Mouse (Mus musculus): ENCODE data around the gene Phrf1. TPM values are rescaled to one million over a fixed set of nuclear protein-coding genes. Genes with fewer than 3 reads are reported as not detected.

Phrf1 gene
- polyA plus RNA-seq, 1 experiment from 2014 or later, result 99.6 TPM

- Histone ChIP-seq H3K27me3 (ENCODE audit: control insufficient read depth, insufficient read depth, low read length) (no peaks in the 10 kb centered on the region), H3K4me1 (replicated peaks; ENCODE audit: control insufficient read depth, insufficient read depth, low read length) (peaks cover 18% of the 10 kb centered on the region), H3K36me3 (ENCODE audit: control insufficient read depth, insufficient read depth, low read length) (no peaks in the 10 kb centered on the region), H3K27ac (ENCODE audit: low read depth, low read length) (peak overlapping the region; percentile 73), H3K4me3 (ENCODE audit: low read depth, low read length) (peak overlapping the region; percentile 46), H3K4me2 (ENCODE audit: low read depth, low read length, severe bottlenecking) (peak overlapping the region; percentile 89), H3K9ac (ENCODE audit: low read length) (peak overlapping the region; percentile 69), H3K9me3 (ENCODE audit: control insufficient read depth, low read length) (no peaks in the 10 kb centered on the region)
- ATAC-seq (replicated peaks; ENCODE audit: low FRiP score), result peak; percentile 96
- 2% methylated on average over 44 of the region's 44 CpGs for WGBS
- peak; percentile 100 for DNase-seq (ENCODE audit: low spot score)
Measured at GRCm38 (mm10) chr7:141221249-141222125, 7.1 kb upstream of the Phrf1 start.

- Histone ChIP-seq H3K4me3 (ENCODE audit: low read depth, low read length) (peak overlapping the region; percentile 17), H3K9me3 (ENCODE audit: control insufficient read depth, low read length) (no peaks in the 10 kb centered on the region)
Measured at GRCm38 (mm10) chr7:141222126-141222467, 6.5 kb upstream of the Phrf1 start.

GRCm38 (mm10) chr7:141222696-141223215 lies 5.8 kb upstream of the Phrf1 start:
- peak overlapping the region; percentile 35; the same call in 1 of the 2 replicates for H3K9ac ChIP-seq (ENCODE audit: low read length)
- H3K27me3 ChIP-seq (ENCODE audit: control insufficient read depth, insufficient read depth, low read length), result no peaks in the 10 kb centered on the region
- ATAC-seq (replicated peaks; ENCODE audit: low FRiP score) (no peak), DNase-seq (ENCODE audit: low spot score) (no peak)
- H3K4me3 ChIP-seq (ENCODE audit: low read depth, low read length), result no peak overlapping the region
- no peaks in the 10 kb centered on the region for H3K36me3 ChIP-seq (ENCODE audit: control insufficient read depth, insufficient read depth, low read length)
- peak overlapping the region; percentile 70 for H3K27ac ChIP-seq (ENCODE audit: low read depth, low read length)
- WGBS, result 91% methylated on average over 4 of the region's 4 CpGs
- no peaks in the 10 kb centered on the region for H3K9me3 ChIP-seq (ENCODE audit: control insufficient read depth, low read length)
- peaks cover 12% of the 10 kb centered on the region for H3K4me1 ChIP-seq (replicated peaks; ENCODE audit: control insufficient read depth, insufficient read depth, low read length)
- H3K4me2 ChIP-seq (ENCODE audit: low read depth, low read length, severe bottlenecking), result no peak overlapping the region; the same call in 1 of the 2 replicates

More at GRCm38 (mm10) chr7:141222126-141222467, 6.5 kb upstream of the Phrf1 start:
- H3K4me2 ChIP-seq (ENCODE audit: low read depth, low read length, severe bottlenecking), result peak overlapping the region; percentile 89; the same call in 1 of the 2 replicates
- peak overlapping the region; percentile 35 for H3K9ac ChIP-seq (ENCODE audit: low read length)
- 12% methylated on average over 8 of the region's 8 CpGs for WGBS
- H3K27ac ChIP-seq (ENCODE audit: low read depth, low read length), result peak overlapping the region; percentile 70
- H3K36me3 ChIP-seq (ENCODE audit: control insufficient read depth, insufficient read depth, low read length), result no peaks in the 10 kb centered on the region
- ATAC-seq (replicated peaks; ENCODE audit: low FRiP score), result no peak
- DNase-seq (ENCODE audit: low spot score), result no peak
- H3K4me1 ChIP-seq (replicated peaks; ENCODE audit: control insufficient read depth, insufficient read depth, low read length), result peaks cover 13% of the 10 kb centered on the region
- H3K27me3 ChIP-seq (ENCODE audit: control insufficient read depth, insufficient read depth, low read length), result no peaks in the 10 kb centered on the region

GRCm38 (mm10) chr7:141226535-141226934 lies 2.0 kb upstream of the Phrf1 start:
- 83% methylated on average over 6 of the region's 6 CpGs for WGBS
- peaks cover 3% of the 10 kb centered on the region; the same call in 1 of the 2 replicates for H3K36me3 ChIP-seq (ENCODE audit: control insufficient read depth, insufficient read depth, low read length)
- H3K4me3 ChIP-seq (ENCODE audit: low read depth, low read length), result no peak overlapping the region
- no peaks in the 10 kb centered on the region for H3K27me3 ChIP-seq (ENCODE audit: control insufficient read depth, insufficient read depth, low read length)
- DNase-seq (ENCODE audit: low spot score), result no peak
- no peak for ATAC-seq (replicated peaks; ENCODE audit: low FRiP score)
- peaks cover 17% of the 10 kb centered on the region for H3K4me1 ChIP-seq (replicated peaks; ENCODE audit: control insufficient read depth, insufficient read depth, low read length)
- H3K4me2 ChIP-seq (ENCODE audit: low read depth, low read length, severe bottlenecking), result no peak overlapping the region
- no peak overlapping the region for H3K9ac ChIP-seq (ENCODE audit: low read length)
- no peaks in the 10 kb centered on the region for H3K9me3 ChIP-seq (ENCODE audit: control insufficient read depth, low read length)
- H3K27ac ChIP-seq (ENCODE audit: low read depth, low read length), result no peak overlapping the region

- WGBS, result 71% methylated on average over 4 of the region's 4 CpGs
- peak; percentile 21; the same call in 1 of the 2 replicates for ATAC-seq (replicated peaks; ENCODE audit: low FRiP score)
- no peak overlapping the region for H3K27ac ChIP-seq (ENCODE audit: low read depth, low read length)
Measured at GRCm38 (mm10) chr7:141227796-141228195, 788 bp upstream of the Phrf1 start.

GRCm38 (mm10) chr7:141229702-141230101 lies 1.1 kb downstream of the Phrf1 start:
- Histone ChIP-seq H3K9me3 (ENCODE audit: control insufficient read depth, low read length) (no peaks in the 10 kb centered on the region), H3K27me3 (ENCODE audit: control insufficient read depth, insufficient read depth, low read length) (no peaks in the 10 kb centered on the region), H3K4me2 (ENCODE audit: low read depth, low read length, severe bottlenecking) (peak overlapping the region; percentile 98), H3K9ac (ENCODE audit: low read length) (peak overlapping the region; percentile 97), H3K36me3 (ENCODE audit: control insufficient read depth, insufficient read depth, low read length) (peaks cover 8% of the 10 kb centered on the region; the same call in 1 of the 2 replicates), H3K4me1 (replicated peaks; ENCODE audit: control insufficient read depth, insufficient read depth, low read length) (peaks cover 7% of the 10 kb centered on the region), H3K4me3 (ENCODE audit: low read depth, low read length) (peak overlapping the region; percentile 99), H3K27ac (ENCODE audit: low read depth, low read length) (no peak overlapping the region)
- 63% methylated on average over 6 of the region's 6 CpGs for WGBS
- ATAC-seq (replicated peaks; ENCODE audit: low FRiP score) (no peak), DNase-seq (ENCODE audit: low spot score) (no peak)

More at GRCm38 (mm10) chr7:141227796-141228195, 788 bp upstream of the Phrf1 start:
- Histone ChIP-seq H3K9me3 (ENCODE audit: control insufficient read depth, low read length) (no peaks in the 10 kb centered on the region), H3K4me1 (replicated peaks; ENCODE audit: control insufficient read depth, insufficient read depth, low read length) (peaks cover 8% of the 10 kb centered on the region), H3K36me3 (ENCODE audit: control insufficient read depth, insufficient read depth, low read length) (peaks cover 6% of the 10 kb centered on the region; the same call in 1 of the 2 replicates), H3K27me3 (ENCODE audit: control insufficient read depth, insufficient read depth, low read length) (no peaks in the 10 kb centered on the region), H3K4me3 (ENCODE audit: low read depth, low read length) (peak overlapping the region; percentile 99; the same call in 1 of the 2 replicates), H3K4me2 (ENCODE audit: low read depth, low read length, severe bottlenecking) (no peak overlapping the region), H3K9ac (ENCODE audit: low read length) (no peak overlapping the region; the same call in 1 of the 2 replicates)
- DNase-seq (ENCODE audit: low spot score), result no peak

GRCm38 (mm10) chr7:141230570-141230969 lies 2.0 kb downstream of the Phrf1 start:
- Histone ChIP-seq H3K27ac (ENCODE audit: low read depth, low read length) (no peak overlapping the region), H3K9me3 (ENCODE audit: control insufficient read depth, low read length) (no peaks in the 10 kb centered on the region), H3K36me3 (ENCODE audit: control insufficient read depth, insufficient read depth, low read length) (peaks cover 8% of the 10 kb centered on the region; the same call in 1 of the 2 replicates), H3K4me2 (ENCODE audit: low read depth, low read length, severe bottlenecking) (no peak overlapping the region), H3K4me1 (replicated peaks; ENCODE audit: control insufficient read depth, insufficient read depth, low read length) (peaks cover 7% of the 10 kb centered on the region), H3K9ac (ENCODE audit: low read length) (no peak overlapping the region), H3K27me3 (ENCODE audit: control insufficient read depth, insufficient read depth, low read length) (no peaks in the 10 kb centered on the region), H3K4me3 (ENCODE audit: low read depth, low read length) (no peak overlapping the region)
- WGBS, result 91% methylated on average over 4 of the region's 4 CpGs
- DNase-seq (ENCODE audit: low spot score) (no peak), ATAC-seq (replicated peaks; ENCODE audit: low FRiP score) (no peak)

DNA sequence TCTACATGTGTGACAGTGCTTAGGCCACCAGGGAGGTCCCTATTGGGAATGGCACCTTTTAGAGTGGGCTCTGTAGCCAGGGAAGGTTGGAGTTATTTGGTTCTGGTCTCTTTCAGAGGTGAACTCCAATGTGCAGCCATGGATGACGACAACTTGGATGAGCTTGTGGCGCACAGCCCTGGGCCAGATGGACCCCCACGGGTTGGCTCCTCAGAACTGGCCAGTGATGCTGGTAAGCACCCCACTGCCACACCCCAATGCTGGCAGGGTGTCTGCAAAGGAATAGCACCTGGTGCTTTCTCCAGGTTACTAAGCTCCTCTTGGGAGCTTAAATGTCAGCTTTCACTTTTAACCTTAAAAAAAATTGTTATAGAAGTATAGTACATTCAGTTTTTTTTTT lies 2.5 kb downstream of the Phrf1 start:
- H3K4me1 ChIP-seq (replicated peaks; ENCODE audit: control insufficient read depth, insufficient read depth, low read length), result peaks cover 7% of the 10 kb centered on the region
- H3K27me3 ChIP-seq (ENCODE audit: control insufficient read depth, insufficient read depth, low read length), result no peaks in the 10 kb centered on the region
- H3K36me3 ChIP-seq (ENCODE audit: control insufficient read depth, insufficient read depth, low read length), result peaks cover 8% of the 10 kb centered on the region; the same call in 1 of the 2 replicates
- no peak overlapping the region for H3K27ac ChIP-seq (ENCODE audit: low read depth, low read length)
- no peak for DNase-seq (ENCODE audit: low spot score)
- H3K4me3 ChIP-seq (ENCODE audit: low read depth, low read length), result no peak overlapping the region
- no peak for ATAC-seq (replicated peaks; ENCODE audit: low FRiP score)
- H3K9me3 ChIP-seq (ENCODE audit: control insufficient read depth, low read length), result no peaks in the 10 kb centered on the region
- H3K9ac ChIP-seq (ENCODE audit: low read length), result no peak overlapping the region
- no peak overlapping the region for H3K4me2 ChIP-seq (ENCODE audit: low read depth, low read length, severe bottlenecking)
- WGBS, result 96% methylated on average over 3 of the region's 3 CpGs

Measured in forebrain, embryonic 11.5 days (tissue).